Mouse (Mus musculus): ENCODE results near the gene Camk2g.

- TF ChIP-seq TCF3 (IDR thresholded peaks at IDR 0.05; ENCODE audit: insufficient read length, low read depth) (no peak), POLR2A (IDR thresholded peaks at IDR 0.05; ENCODE audit: insufficient read length, low read depth) (no peak), POLR2AphosphoS2 (IDR thresholded peaks at IDR 0.05; ENCODE audit: insufficient read length, low read depth) (no peak), MYOD1 (IDR thresholded peaks at IDR 0.05; ENCODE audit: control insufficient read depth in 1 of 3, insufficient read length in 2 of 3, low read depth in 2 of 3) (no peak), TCF12 (IDR thresholded peaks at IDR 0.05; ENCODE audit: insufficient read depth, poor library complexity, severe bottlenecking) (no peak), MAX (IDR thresholded peaks at IDR 0.05; ENCODE audit: low read depth) (no peak), E2F4 (IDR thresholded peaks at IDR 0.05; ENCODE audit: insufficient read depth) (no peak), USF1 (IDR thresholded peaks at IDR 0.05; ENCODE audit: low read depth) (no peak)
Observed at GRCm38 (mm10) chr14:20698515-20698914, 95.4 kb downstream of the Camk2g start.

All from myocyte (in vitro differentiated cells).